Mouse (Mus musculus) limb, embryonic 10.5 days (tissue): ENCODE results near the gene Atg5. TPM values are rescaled to one million over a fixed set of nuclear protein-coding genes. Genes with fewer than 3 reads are reported as not detected.

ENCODE experiments used
- DNase-seq: peaks from one replicate; pipeline ENCODE4 v3.0.0-alpha.2; 2017; ENCODE audit warnings: low spot score
- H3K27ac ChIP-seq: fragments of 300-500 bp; sonication (generic); 2 replicates; pipeline ENCODE4 v1.5.1; 2016; ENCODE audit warnings: mild to moderate bottlenecking
- H3K27me3 ChIP-seq: fragments of 300-500 bp; sonication (generic); 2 replicates; pipeline ENCODE4 v1.6.1; 2016; ENCODE audit warnings: low read depth, mild to moderate bottlenecking; ENCODE audit not compliant: poor library complexity, severe bottlenecking
- H3K36me3 ChIP-seq: fragments of 300-500 bp; sonication (generic); 2 replicates; pipeline ENCODE4 v1.6.1; 2016; ENCODE audit warnings: mild to moderate bottlenecking, moderate library complexity
- H3K4me1 ChIP-seq: fragments of 300-500 bp; sonication (generic); 2 replicates; pipeline ENCODE4 v1.6.1; 2016
- H3K4me3 ChIP-seq: fragments of 300-500 bp; sonication (generic); 2 replicates; pipeline ENCODE4 v1.5.1; 2016; ENCODE audit warnings: mild to moderate bottlenecking, moderate library complexity
- H3K9me3 ChIP-seq: fragments of 300-500 bp; sonication (generic); replicated peaks from 2 replicates; pipeline ENCODE4 v1.6.1; 2016; ENCODE audit warnings: mild to moderate bottlenecking
- WGBS: fragments of 180-500 bp; shearing (Covaris S2); methylation state at CpG from one replicate; pipeline ENCODE4 v1.1.7; 2016; 5-methylcytosine and 5-hydroxymethylcytosine counted together
- polyA plus RNA-seq: library from polyadenylated mRNA; unstranded; fragments of >200 nt; fragmentation: Nextera tagmentation; extraction: Ambion mirVana; gene quantifications from 2 replicates; pipeline ENCODE4 v1.2.1, GENCODE M21; 2016

Gene Atg5
- polyA plus RNA-seq, 1 experiment from 2014 or later = 58.5 TPM

- Histone ChIP-seq H3K27ac (no peak overlapping the region), H3K36me3 (0 out of 2 replicates have a peak, but pooled peaks cover 3% of the 10 kb centered on the region), H3K27me3 (no peaks in the 10 kb centered on the region), H3K4me3 (no peak overlapping the region), H3K4me1 (peaks cover 14% of the 10 kb centered on the region; the same call in 1 of the 2 replicates), H3K9me3 (no peaks in the 10 kb centered on the region)
- 89% methylated on average over 2 of the region's 2 CpGs for WGBS
- no peak for DNase-seq
Observed at GRCm38 (mm10) chr10:44366186-44366585, 98.0 kb downstream of the Atg5 start.

DNA sequence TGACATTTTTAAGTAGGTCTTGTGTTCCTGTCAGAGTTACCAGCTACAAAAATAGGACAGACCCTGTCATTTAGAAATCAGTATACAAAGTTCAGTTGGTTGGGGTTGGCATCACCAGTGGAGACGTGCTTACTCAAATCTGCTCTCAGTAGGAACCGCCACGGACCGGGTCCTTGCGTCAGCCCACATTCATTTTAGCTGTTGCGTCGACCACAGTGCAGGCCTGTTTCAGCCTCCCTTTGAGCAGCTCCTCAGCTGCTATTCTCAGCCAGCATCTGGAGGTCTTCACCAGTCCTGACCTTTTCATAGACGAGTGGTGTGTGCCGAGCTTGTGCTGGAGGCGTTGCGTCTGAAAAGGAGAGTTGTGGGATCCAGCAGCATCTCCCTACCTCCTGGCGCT lies 98.9 kb downstream of the Atg5 start:
- no peak overlapping the region for H3K27ac ChIP-seq
- no peak overlapping the region for H3K4me3 ChIP-seq
- 0 out of 2 replicates have a peak, but pooled peaks cover 3% of the 10 kb centered on the region for H3K36me3 ChIP-seq
- DNase-seq = no peak
- WGBS = 79% methylated on average over 12 of the region's 12 CpGs
- no peaks in the 10 kb centered on the region for H3K27me3 ChIP-seq
- H3K4me1 ChIP-seq = peaks cover 14% of the 10 kb centered on the region; the same call in 1 of the 2 replicates
- no peaks in the 10 kb centered on the region for H3K9me3 ChIP-seq

DNA sequence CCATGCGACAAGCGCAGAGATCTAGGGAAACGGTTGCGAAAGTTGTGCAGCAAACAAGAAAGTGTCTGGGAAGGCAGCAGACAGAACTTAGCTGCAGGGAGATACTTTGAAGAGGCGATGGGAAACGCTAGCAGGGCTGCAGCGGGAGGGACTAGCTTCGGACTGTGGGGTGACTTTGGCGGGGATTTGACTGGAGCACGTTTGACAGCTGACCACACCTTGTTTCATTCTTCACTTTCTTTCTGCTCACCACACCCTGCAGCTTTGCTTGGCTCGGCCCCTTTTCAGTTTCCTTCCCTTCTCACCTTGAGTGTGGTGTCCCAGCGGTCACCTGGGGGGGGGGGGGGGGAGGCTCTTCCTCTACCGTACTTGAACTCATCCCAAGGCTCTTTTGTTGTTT lies 100.4 kb downstream of the Atg5 start:
- H3K4me3 ChIP-seq = no peak overlapping the region
- H3K4me1 ChIP-seq = peaks cover 12% of the 10 kb centered on the region; the same call in 1 of the 2 replicates
- 0 out of 2 replicates have a peak, but pooled peaks cover 3% of the 10 kb centered on the region for H3K36me3 ChIP-seq
- no peak overlapping the region for H3K27ac ChIP-seq
- no peaks in the 10 kb centered on the region for H3K9me3 ChIP-seq
- 63% methylated on average over 12 of the region's 13 CpGs for WGBS
- no peaks in the 10 kb centered on the region for H3K27me3 ChIP-seq
- no peak for DNase-seq

DNA sequence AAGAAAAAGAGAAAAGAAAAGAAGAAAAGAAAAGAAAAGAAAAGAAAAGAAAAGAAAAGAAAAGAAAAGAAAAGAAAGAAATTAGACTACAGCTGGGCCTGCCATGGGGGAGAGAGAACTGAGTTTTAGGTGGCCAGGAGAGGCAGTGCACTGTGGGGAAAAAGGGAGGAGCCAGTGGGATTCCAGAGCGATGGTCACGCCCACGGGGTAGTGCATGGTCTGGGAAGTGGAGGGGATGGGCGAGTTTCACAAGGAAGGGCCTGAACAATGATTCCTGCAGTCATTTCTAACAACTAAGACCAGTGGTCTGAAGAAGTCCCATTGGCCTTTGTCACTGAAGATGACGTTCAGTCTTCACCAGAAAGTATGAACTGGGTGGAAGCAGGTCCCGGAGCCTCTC lies 102.5 kb downstream of the Atg5 start:
- H3K27me3 ChIP-seq = no peaks in the 10 kb centered on the region
- no peaks in the 10 kb centered on the region for H3K9me3 ChIP-seq
- H3K4me3 ChIP-seq = no peak overlapping the region
- whole genome bisulfite sequencing = 60% methylated on average over 6 of the region's 6 CpGs
- H3K4me1 ChIP-seq = no peaks in the 10 kb centered on the region
- H3K36me3 ChIP-seq = 0 out of 2 replicates have a peak, but pooled peaks cover 3% of the 10 kb centered on the region
- DNase-seq = no peak
- no peak overlapping the region for H3K27ac ChIP-seq

DNA sequence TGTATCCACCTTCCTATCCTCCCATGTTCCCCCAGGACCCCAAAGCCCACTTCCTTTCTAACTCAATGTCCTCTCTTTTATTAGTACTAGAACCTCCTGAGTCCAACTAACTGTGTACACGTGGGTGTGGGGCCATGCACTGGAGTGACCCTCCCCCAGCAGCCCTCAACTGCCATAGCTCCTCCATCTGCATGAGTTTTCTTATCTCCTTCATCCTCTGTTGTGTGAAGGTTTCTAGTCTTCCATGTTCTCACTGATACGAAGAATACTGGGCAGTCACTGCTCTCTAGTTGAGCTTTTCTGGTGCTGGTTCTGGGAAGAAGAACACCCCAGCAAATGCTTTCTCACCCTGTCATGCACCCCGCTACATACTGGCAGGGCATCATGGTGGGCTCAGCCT lies 104.1 kb downstream of the Atg5 start:
- Histone ChIP-seq H3K27ac (no peak overlapping the region), H3K27me3 (no peaks in the 10 kb centered on the region), H3K9me3 (no peaks in the 10 kb centered on the region), H3K4me1 (no peaks in the 10 kb centered on the region), H3K4me3 (no peak overlapping the region), H3K36me3 (no peaks in the 10 kb centered on the region)
- 88% methylated on average over 3 of the region's 3 CpGs for WGBS
- no peak for DNase-seq

GRCm38 (mm10) chr10:44374678-44375077 lies 106.5 kb downstream of the Atg5 start:
- no peaks in the 10 kb centered on the region for H3K9me3 ChIP-seq
- no peak overlapping the region for H3K4me3 ChIP-seq
- no peak overlapping the region for H3K27ac ChIP-seq
- H3K27me3 ChIP-seq = no peaks in the 10 kb centered on the region
- DNase-seq = no peak
- no peaks in the 10 kb centered on the region for H3K36me3 ChIP-seq
- WGBS = 74% methylated on average over 2 of the region's 2 CpGs
- no peaks in the 10 kb centered on the region; the same call in 1 of the 2 replicates for H3K4me1 ChIP-seq

- DNase-seq = no peak
- WGBS = 95% methylated on average over 1 of the region's 1 CpGs
- Histone ChIP-seq H3K4me1 (peaks cover 7% of the 10 kb centered on the region), H3K9me3 (no peaks in the 10 kb centered on the region), H3K36me3 (no peaks in the 10 kb centered on the region), H3K27ac (no peak overlapping the region), H3K4me3 (no peak overlapping the region), H3K27me3 (no peaks in the 10 kb centered on the region; the same call in 1 of the 2 replicates)
Observed at GRCm38 (mm10) chr10:44375501-44375900, 107.3 kb downstream of the Atg5 start.

DNA sequence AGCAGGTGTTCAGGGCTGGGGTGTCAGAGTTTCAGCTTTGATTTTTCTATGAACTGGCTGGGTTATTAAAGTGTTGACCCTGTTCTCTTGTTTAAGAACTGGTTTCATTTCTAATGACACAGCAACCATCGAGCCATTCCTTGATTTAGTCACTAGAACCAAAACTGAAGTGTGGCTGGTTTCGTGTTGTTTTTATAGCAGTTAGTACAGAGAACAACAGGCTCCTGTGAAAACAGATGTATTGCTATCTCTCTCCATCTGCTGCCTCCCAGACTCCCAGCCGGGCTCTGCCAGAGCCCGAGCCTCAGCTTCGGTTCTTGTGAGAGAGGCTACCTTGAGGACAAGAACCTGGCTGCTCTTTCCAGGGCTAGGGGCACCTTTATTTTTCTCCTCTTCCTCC lies 109.7 kb downstream of the Atg5 start:
- H3K4me1 ChIP-seq = peaks cover 21% of the 10 kb centered on the region
- H3K27me3 ChIP-seq = no peaks in the 10 kb centered on the region; the same call in 1 of the 2 replicates
- no peak for DNase-seq
- H3K9me3 ChIP-seq = no peaks in the 10 kb centered on the region
- H3K27ac ChIP-seq = no peak overlapping the region
- H3K4me3 ChIP-seq = no peak overlapping the region
- 71% methylated on average over 5 of the region's 5 CpGs for WGBS
- no peaks in the 10 kb centered on the region for H3K36me3 ChIP-seq

DNA sequence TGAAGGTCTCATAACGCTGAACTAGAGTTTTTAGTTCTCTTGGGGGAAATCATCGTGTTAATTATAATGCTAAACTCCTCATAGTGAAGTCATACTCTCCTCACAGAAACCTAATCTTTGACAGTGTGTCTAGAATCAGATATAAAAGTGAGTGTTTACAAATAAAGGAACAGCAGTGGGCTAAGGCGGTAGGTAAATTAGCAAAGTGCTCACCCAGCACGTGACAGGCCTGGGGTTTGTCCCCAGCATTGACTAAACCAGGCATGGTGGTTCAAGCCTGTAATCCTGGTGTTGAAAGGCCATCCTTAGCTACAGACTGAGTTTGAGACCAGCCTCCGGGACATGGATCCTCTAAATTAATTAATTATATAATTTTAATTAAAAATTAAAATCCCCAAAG lies 110.2 kb downstream of the Atg5 start:
- WGBS = 86% methylated on average over 5 of the region's 5 CpGs
- Histone ChIP-seq H3K27me3 (no peaks in the 10 kb centered on the region; the same call in 1 of the 2 replicates), H3K4me3 (no peak overlapping the region), H3K36me3 (no peaks in the 10 kb centered on the region), H3K4me1 (peaks cover 21% of the 10 kb centered on the region), H3K9me3 (no peaks in the 10 kb centered on the region), H3K27ac (no peak overlapping the region)
- DNase-seq = no peak

DNA sequence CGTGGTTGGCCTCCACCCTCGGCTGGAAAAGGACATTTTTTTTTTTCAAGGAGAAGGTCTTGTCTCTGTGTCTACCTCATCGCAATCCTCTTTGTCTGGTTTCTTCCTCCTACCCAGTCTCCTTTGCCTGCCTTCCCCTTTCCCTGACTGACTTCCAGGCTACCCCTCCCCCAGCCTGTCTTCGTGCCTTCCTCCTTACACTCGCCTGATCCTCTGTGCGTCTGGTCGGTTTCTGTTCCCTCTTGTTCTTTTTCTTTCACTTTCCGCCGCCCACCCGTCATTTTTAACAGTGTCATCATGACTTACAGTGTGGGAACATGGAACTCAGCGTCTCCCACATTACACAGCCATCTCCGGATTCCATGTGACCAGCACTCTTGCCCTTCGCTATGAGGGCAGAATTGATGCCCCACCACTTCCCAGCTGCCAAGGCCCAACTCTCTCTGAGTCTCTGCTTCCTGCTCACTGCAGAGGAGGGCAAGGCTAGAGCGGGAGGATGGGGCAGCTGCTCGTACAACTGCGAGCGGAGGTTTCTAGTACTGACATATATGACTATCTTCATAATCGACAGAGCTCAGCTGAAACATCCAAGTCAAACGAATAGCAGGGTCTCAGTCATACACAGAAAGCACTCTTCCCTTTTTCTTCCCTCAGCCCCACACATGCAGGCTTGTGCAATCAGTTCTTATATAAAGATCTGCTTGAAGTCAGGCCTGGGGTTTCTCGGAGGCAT lies 112.5 kb downstream of the Atg5 start:
- no peak for DNase-seq

DNA sequence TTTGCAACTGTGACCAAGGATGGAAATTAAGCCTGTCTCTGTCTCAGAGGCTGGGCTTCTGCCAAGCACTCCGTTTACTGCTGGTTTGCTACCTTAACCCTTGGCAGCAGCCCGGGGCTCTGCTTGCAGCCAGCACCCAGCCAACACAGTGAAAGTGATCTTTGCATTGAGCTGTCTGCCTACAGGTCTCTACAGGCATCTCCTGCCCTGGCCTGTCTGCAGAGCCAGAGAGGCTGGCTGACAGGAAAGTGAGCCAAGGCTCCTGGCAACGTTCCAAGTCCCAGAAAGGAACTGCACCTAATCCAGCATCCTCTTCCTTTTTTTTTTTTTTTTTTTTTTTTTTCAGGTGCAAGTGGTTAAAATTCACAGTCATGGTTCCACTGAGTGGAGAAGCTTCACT lies 113.2 kb downstream of the Atg5 start:
- Histone ChIP-seq H3K4me3 (no peak overlapping the region), H3K4me1 (peaks cover 21% of the 10 kb centered on the region), H3K27me3 (no peaks in the 10 kb centered on the region; the same call in 1 of the 2 replicates), H3K27ac (peak overlapping the region; percentile 69; the same call in 1 of the 2 replicates), H3K36me3 (no peaks in the 10 kb centered on the region), H3K9me3 (no peaks in the 10 kb centered on the region)
- WGBS = 35% methylated on average over 3 of the region's 3 CpGs
- peak; percentile 52 for DNase-seq

More for the DNA sequence above, 112.5 kb downstream of the Atg5 start:
- H3K4me1 ChIP-seq = peaks cover 21% of the 10 kb centered on the region
- no peaks in the 10 kb centered on the region for H3K9me3 ChIP-seq
- WGBS = 47% methylated on average over 20 of the region's 20 CpGs
- no peaks in the 10 kb centered on the region; the same call in 1 of the 2 replicates for H3K27me3 ChIP-seq
- peak overlapping the region; percentile 69 for H3K27ac ChIP-seq
- no peak overlapping the region for H3K4me3 ChIP-seq
- H3K36me3 ChIP-seq = no peaks in the 10 kb centered on the region

GRCm38 (mm10) chr10:44381948-44382347 lies 113.8 kb downstream of the Atg5 start:
- Histone ChIP-seq H3K4me1 (peaks cover 21% of the 10 kb centered on the region), H3K9me3 (no peaks in the 10 kb centered on the region), H3K4me3 (no peak overlapping the region), H3K27me3 (no peaks in the 10 kb centered on the region; the same call in 1 of the 2 replicates), H3K27ac (no peak overlapping the region), H3K36me3 (no peaks in the 10 kb centered on the region)
- WGBS = 93% methylated on average over 12 of the region's 12 CpGs
- no peak for DNase-seq

DNA sequence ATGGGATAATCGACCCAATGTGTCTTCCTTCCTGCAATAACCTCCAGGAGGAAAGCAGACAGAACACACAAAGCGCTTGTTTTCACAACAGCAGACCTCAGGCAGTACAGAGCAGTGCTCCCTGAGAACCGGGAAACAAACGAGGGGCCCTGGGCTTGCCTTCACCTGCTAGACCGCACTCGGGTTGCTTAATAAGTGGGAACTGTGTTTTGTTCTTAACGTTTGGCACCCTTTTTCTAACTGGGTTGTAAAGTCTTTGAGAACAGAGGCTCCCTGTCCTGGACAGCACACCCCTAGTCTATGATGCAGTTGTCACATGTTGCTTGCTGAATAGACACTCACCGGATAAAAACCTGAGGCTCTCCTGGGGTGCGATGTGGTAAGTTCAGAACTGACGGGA lies 115.1 kb downstream of the Atg5 start:
- H3K4me1 ChIP-seq = peaks cover 27% of the 10 kb centered on the region
- no peaks in the 10 kb centered on the region for H3K36me3 ChIP-seq
- WGBS = 74% methylated on average over 10 of the region's 10 CpGs
- DNase-seq = no peak
- no peak overlapping the region for H3K4me3 ChIP-seq
- no peaks in the 10 kb centered on the region; the same call in 1 of the 2 replicates for H3K27me3 ChIP-seq
- H3K27ac ChIP-seq = no peak overlapping the region
- H3K9me3 ChIP-seq = no peaks in the 10 kb centered on the region
